Mouse (Mus musculus): ENCODE results near the gene Cacna1c. TPM values are rescaled to one million over a fixed set of nuclear protein-coding genes. Genes with fewer than 3 reads are reported as not detected.

Gene Cacna1c
- polyA plus RNA-seq, 1 experiment, result 1.3 TPM

DNA sequence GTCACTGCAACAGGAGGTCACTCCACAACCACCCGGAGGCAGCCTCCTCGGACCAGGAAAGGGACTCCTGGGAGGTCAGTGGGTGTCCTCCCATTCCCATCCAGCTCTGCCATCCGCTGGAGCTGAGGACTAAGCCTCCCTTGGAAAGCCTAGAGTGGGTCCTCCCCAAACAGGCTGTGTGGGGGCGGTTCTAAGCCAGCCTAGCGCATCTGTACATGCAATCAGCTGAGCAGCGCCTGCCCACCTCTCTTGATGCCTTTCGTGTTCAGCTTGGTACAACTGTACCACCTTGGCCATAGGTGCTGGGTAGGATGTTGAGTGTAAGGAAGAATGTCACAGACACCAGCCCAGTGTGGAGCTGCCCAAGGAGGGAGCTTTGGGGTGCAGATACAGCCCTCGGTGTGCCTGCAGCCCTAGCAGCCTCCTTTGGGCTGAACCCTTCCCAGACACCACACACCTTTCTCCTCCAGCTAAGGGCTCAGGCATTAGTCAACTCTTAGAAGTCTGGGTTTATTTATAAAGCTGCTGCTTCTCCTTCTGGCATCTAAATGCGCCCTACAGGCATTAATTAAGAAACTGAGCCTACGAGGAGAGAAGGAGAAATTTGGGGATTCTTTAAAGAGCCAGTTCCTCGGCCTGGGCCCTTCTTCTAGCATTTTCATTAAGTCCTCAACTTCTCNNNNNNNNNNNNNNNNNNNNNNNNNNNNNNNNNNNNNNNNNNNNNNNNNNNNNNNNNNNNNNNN lies 32.8 kb upstream of the Cacna1c start:
- Histone ChIP-seq H3K4me3 (replicated peaks) (no peak overlapping the region), H3K27me3 (replicated peaks) (peaks cover 45% of the 10 kb centered on the region), H3K4me1 (peaks cover 12% of the 10 kb centered on the region), H3K9me3 (no peaks in the 10 kb centered on the region), H3K36me3 (replicated peaks; ENCODE audit: low read length) (no peaks in the 10 kb centered on the region)
- TF ChIP-seq FLI1 (IDR thresholded peaks at IDR 0.05; ENCODE audit: low read length), result no peak
- TF ChIP-seq GATA1 (IDR thresholded peaks at IDR 0.05; ENCODE audit: borderline replicate concordance, low read length), result no peak

DNA sequence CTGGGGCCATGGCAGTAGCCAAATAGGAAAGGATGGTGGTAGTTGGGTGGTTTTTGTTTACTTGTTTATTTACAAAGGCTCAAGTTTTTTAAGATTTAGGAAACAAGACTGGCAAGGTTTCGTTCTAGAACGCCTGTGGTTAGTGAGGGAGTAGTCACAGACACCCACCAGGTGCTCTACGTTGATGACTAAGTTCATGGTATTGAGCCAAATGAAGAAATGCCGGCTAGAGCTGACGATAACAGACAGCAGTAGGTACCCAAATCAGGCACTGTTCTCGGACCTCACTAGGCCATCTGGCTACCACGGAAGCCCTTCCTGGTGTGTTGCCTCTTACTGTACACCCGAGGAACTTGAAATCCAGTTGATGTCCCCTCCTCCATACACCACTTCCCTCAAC lies 30.8 kb upstream of the Cacna1c start:
- Histone ChIP-seq H3K4me1 (peaks cover 18% of the 10 kb centered on the region), H3K9me3 (no peaks in the 10 kb centered on the region), H3K4me3 (replicated peaks) (no peak overlapping the region), H3K27me3 (replicated peaks) (peaks cover 43% of the 10 kb centered on the region), H3K36me3 (replicated peaks; ENCODE audit: low read length) (peaks cover 5% of the 10 kb centered on the region)
- no peak for TF ChIP-seq GATA1 (IDR thresholded peaks at IDR 0.05; ENCODE audit: borderline replicate concordance, low read length)
- TF ChIP-seq FLI1 (IDR thresholded peaks at IDR 0.05; ENCODE audit: low read length), result no peak

- peaks cover 41% of the 10 kb centered on the region for H3K27me3 ChIP-seq (replicated peaks)
- peaks cover 19% of the 10 kb centered on the region for H3K4me1 ChIP-seq
- TF ChIP-seq FLI1 (IDR thresholded peaks at IDR 0.05; ENCODE audit: low read length) (no peak), GATA1 (IDR thresholded peaks at IDR 0.05; ENCODE audit: borderline replicate concordance, low read length) (no peak)
- H3K9me3 ChIP-seq, result no peaks in the 10 kb centered on the region
- H3K4me3 ChIP-seq (replicated peaks), result no peak overlapping the region
- peaks cover 17% of the 10 kb centered on the region for H3K36me3 ChIP-seq (replicated peaks; ENCODE audit: low read length)
Measured at GRCm38 (mm10) chr6:119225731-119226130, 29.5 kb upstream of the Cacna1c start.

DNA sequence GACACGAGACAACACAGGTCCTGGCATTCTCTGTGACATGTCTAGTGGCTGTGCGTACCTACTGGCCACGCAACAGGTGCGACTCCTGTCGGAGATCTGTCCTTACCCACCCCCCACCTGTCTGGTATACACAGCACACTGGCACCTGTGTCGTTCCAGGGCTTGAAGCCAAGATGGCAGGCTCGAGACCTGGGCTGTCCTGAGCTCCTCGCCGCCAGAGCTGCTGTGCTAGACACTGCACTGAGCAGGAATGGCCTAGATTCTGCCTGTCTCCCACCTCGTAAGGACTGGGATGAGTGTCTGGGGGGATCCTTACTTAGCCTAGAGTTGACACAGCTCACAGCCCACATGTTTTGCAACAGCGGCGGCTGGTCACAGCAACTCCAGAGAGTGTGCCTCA lies 29.0 kb upstream of the Cacna1c start:
- Histone ChIP-seq H3K4me3 (replicated peaks) (no peak overlapping the region), H3K27me3 (replicated peaks) (peaks cover 41% of the 10 kb centered on the region), H3K9me3 (no peaks in the 10 kb centered on the region), H3K4me1 (peaks cover 19% of the 10 kb centered on the region), H3K36me3 (replicated peaks; ENCODE audit: low read length) (peaks cover 22% of the 10 kb centered on the region)
- no peak for TF ChIP-seq GATA1 (IDR thresholded peaks at IDR 0.05; ENCODE audit: borderline replicate concordance, low read length)
- no peak for TF ChIP-seq FLI1 (IDR thresholded peaks at IDR 0.05; ENCODE audit: low read length)

- no peak overlapping the region for H3K4me3 ChIP-seq (replicated peaks)
- peaks cover 39% of the 10 kb centered on the region for H3K27me3 ChIP-seq (replicated peaks)
- no peaks in the 10 kb centered on the region for H3K9me3 ChIP-seq
- H3K4me1 ChIP-seq, result peaks cover 22% of the 10 kb centered on the region
- H3K36me3 ChIP-seq (replicated peaks; ENCODE audit: low read length), result peaks cover 28% of the 10 kb centered on the region
- no peak for TF ChIP-seq FLI1 (IDR thresholded peaks at IDR 0.05; ENCODE audit: low read length)
- no peak for TF ChIP-seq GATA1 (IDR thresholded peaks at IDR 0.05; ENCODE audit: borderline replicate concordance, low read length)
Measured at GRCm38 (mm10) chr6:119224451-119225195, 28.4 kb upstream of the Cacna1c start.

DNA sequence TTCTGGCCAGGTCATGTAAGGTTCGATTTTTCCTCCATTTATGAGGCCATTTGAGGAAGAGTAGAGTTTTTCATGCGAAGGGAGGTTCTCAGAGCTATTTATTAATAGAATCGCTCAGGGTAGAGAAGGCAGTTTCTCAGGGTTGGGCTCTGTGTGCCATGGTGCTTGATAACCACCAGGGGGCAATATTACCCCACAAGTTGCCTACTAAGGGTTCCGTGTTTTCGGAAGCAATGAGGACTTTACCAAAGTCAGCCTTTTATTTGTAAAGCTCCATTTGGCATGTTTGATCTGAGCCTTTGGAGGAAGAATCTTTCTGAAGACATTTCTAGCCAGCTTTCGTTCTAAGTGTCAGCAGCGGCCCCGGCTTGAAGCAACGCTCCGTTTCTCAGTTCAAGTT lies 24.1 kb upstream of the Cacna1c start:
- H3K36me3 ChIP-seq (replicated peaks; ENCODE audit: low read length), result peaks cover 70% of the 10 kb centered on the region
- H3K4me3 ChIP-seq (replicated peaks), result no peak overlapping the region
- H3K27me3 ChIP-seq (replicated peaks), result peaks cover 10% of the 10 kb centered on the region
- no peak for TF ChIP-seq GATA1 (IDR thresholded peaks at IDR 0.05; ENCODE audit: borderline replicate concordance, low read length)
- no peak for TF ChIP-seq FLI1 (IDR thresholded peaks at IDR 0.05; ENCODE audit: low read length)
- peaks cover 27% of the 10 kb centered on the region for H3K4me1 ChIP-seq
- no peaks in the 10 kb centered on the region for H3K9me3 ChIP-seq

GRCm38 (mm10) chr6:119219237-119219870 lies 23.1 kb upstream of the Cacna1c start:
- TF ChIP-seq FLI1 (IDR thresholded peaks at IDR 0.05; ENCODE audit: low read length), result no peak
- TF ChIP-seq GATA1 (IDR thresholded peaks at IDR 0.05; ENCODE audit: borderline replicate concordance, low read length), result no peak
- H3K36me3 ChIP-seq (replicated peaks; ENCODE audit: low read length), result peaks cover 80% of the 10 kb centered on the region
- H3K27me3 ChIP-seq (replicated peaks), result peaks cover 2% of the 10 kb centered on the region
- peaks cover 36% of the 10 kb centered on the region for H3K4me1 ChIP-seq
- no peaks in the 10 kb centered on the region for H3K9me3 ChIP-seq
- no peak overlapping the region for H3K4me3 ChIP-seq (replicated peaks)

GRCm38 (mm10) chr6:119218591-119218990 lies 22.4 kb upstream of the Cacna1c start:
- H3K4me3 ChIP-seq (replicated peaks), result no peak overlapping the region
- H3K36me3 ChIP-seq (replicated peaks; ENCODE audit: low read length), result peaks cover 86% of the 10 kb centered on the region
- H3K4me1 ChIP-seq, result peaks cover 44% of the 10 kb centered on the region
- no peaks in the 10 kb centered on the region for H3K27me3 ChIP-seq (replicated peaks)
- H3K9me3 ChIP-seq, result no peaks in the 10 kb centered on the region
- TF ChIP-seq GATA1 (IDR thresholded peaks at IDR 0.05; ENCODE audit: borderline replicate concordance, low read length), result no peak
- TF ChIP-seq FLI1 (IDR thresholded peaks at IDR 0.05; ENCODE audit: low read length), result no peak

DNA sequence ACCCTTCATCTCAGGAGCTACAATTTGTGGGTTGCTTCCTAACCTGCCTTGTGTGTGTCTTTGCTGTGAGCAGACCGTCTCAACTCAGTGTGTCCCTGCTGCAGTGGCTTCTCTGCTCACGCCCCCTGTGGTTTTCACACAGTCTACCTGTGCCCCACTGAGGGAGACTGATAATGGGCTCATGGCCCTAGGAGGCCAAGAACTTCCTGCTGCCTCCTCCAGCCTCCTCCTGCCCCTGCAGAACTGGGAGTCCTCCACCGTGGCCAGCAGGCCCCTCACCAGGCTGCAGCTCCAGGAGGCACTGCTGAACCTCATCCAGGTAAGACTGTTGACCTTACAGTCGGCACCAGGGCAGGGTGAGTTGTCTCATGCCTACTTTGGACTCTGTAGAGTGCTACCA lies 21.4 kb upstream of the Cacna1c start:
- Histone ChIP-seq H3K27me3 (replicated peaks) (no peaks in the 10 kb centered on the region), H3K4me3 (replicated peaks) (no peak overlapping the region), H3K9me3 (no peaks in the 10 kb centered on the region), H3K36me3 (replicated peaks; ENCODE audit: low read length) (peaks cover 96% of the 10 kb centered on the region), H3K4me1 (peaks cover 51% of the 10 kb centered on the region)
- TF ChIP-seq GATA1 (IDR thresholded peaks at IDR 0.05; ENCODE audit: borderline replicate concordance, low read length), result no peak
- TF ChIP-seq FLI1 (IDR thresholded peaks at IDR 0.05; ENCODE audit: low read length), result no peak

Measured in megakaryocyte, embryonic 14.5 days (primary cell).